Mouse (Mus musculus) thymus, postnatal 0 days (tissue): ENCODE measurements around the gene Nck2. TPM values are rescaled to one million over a fixed set of nuclear protein-coding genes. Genes with fewer than 3 reads are reported as not detected.

ENCODE experiments used
- DNase-seq: peaks from one replicate; pipeline ENCODE4 v3.0.0-alpha.2; 2015; ENCODE audit warnings: low spot score
- polyA plus RNA-seq: library from polyadenylated mRNA; unstranded; fragments of >200 nt; fragmentation: Nextera tagmentation; extraction: Ambion mirVana; gene quantifications from 2 replicates; pipeline ENCODE4 v1.2.1, GENCODE M21; 2015

The Nck2 gene
- polyA plus RNA-seq, 1 experiment from 2014 or later: 103 TPM

DNA sequence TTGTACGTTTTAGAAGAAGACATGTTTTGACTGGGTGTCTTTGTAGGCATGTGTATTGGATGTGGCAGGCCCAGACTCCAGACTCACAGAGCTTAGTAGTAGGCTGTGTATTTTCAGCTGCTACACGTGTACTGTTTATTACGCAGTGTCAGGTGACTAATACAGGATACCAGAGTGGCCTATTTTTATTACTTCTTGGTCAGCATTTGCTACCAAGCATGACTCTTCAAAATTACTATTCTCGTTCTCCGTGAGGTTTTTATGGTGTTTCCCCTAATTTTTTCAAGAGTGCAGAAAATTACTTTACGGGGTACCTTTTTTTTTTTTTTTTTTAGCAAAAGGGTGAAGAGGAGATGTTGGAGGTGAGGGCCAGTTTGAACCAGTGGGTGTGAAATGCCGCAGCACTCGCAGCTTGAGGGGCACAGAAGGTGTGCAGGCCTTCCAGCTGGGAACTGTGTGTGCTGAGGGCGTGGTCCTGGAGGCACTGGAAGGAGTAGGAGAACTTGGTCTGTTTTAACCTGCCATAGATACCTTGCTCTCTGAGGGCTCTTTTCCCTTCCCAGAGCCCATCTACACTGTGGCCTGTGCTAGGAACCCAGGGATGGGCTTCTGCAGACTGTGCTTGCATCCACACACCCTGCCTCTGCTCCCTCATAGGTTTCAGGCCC is 21.7 kb downstream of the Nck2 start:
- DNase-seq: no peak

DNA sequence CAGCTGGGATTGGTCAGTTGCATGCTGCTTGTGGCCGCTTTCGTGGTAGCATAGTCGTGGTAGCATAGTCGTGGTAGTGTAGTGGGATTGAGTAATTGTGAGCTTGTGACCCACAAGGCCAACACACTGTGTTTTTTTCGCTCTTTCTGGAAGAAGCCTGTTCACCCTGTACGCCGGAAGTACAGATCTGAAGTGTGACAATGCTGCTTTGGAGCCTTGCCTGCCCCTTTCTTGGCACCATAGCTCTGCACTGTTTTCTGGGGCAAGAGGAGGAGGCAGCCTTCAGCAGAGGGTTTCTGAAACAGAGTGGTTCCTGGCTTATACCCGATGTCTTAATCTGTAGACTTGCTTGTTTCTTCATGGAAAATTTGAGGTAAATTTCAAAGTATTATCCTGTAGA is 23.3 kb downstream of the Nck2 start:
- DNase-seq: peak; percentile 76

DNA sequence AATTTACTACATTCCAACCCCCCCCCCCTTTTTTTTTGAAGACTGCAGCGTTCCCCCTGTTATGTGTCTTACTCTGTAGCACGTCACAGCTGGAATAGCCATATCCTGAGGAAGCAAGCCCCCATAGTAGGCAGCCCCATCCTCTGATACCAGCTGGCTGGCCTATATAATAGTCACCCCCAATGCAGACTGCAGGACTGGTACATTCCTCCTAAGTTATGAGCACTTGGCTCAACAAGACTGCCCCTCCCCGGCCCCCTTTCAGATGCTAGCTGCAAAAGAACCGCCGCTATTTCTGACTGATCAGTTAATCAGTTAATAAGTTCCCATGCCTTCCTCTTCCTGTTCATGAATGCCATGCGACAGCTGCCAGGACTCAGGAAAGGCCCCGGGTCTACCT is 23.8 kb downstream of the Nck2 start:
- peak; percentile 32 for DNase-seq

DNA sequence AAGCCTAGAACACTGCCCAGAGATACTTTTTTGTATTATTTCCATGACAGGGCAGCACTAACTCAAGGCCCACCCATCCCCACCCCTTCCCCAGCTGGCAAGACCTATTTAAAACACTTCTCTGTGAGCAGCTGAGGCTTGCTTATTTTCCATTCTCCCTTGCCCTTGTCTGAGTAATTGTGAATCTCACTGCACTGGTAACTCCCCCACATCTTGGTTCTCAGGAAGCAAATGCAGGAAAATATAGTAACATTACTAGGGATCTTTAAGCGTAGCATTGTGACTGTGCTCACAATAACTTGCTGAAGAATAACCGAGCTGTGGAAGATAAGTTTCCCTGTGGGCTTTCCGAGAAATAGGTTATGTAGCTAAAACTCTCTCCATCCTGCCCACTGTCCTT is 24.6 kb downstream of the Nck2 start:
- no peak for DNase-seq

DNA sequence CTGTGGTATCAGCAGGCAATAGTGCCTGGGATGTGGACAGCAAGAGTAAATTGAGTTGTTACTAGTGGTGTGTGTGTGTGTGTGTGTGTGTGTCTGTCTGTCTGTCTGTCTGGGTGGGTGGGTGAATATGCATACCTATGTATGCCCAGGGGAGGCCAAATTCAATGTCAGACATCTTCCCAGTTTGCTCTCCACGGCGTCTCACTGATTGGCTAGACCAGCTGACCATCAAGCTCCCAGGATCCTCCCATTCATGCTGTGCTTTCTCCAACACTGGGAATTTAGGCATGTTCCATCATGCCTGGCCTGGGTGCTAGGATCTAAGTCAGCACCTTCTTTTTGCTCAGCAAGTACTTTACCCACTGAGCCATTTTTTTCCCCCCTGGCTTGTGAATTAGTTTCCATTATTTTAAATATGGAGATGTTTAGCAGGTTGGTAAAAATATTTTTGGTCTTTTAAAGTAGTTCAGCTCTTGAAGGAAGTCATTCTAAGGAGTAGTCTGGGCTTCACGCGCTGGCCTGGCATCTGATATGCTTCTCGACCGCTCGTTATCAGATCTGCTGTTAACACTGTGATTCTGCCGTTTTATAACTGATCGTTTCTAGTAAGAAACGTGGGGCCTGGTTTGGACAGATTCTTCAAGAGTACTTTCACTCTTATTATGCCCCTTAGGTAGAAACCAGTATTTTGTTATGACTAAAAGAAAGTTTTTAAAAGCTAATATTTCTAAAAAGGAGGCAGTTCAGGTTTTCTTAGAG is 26.2 kb downstream of the Nck2 start:
- DNase-seq: no peak

DNA sequence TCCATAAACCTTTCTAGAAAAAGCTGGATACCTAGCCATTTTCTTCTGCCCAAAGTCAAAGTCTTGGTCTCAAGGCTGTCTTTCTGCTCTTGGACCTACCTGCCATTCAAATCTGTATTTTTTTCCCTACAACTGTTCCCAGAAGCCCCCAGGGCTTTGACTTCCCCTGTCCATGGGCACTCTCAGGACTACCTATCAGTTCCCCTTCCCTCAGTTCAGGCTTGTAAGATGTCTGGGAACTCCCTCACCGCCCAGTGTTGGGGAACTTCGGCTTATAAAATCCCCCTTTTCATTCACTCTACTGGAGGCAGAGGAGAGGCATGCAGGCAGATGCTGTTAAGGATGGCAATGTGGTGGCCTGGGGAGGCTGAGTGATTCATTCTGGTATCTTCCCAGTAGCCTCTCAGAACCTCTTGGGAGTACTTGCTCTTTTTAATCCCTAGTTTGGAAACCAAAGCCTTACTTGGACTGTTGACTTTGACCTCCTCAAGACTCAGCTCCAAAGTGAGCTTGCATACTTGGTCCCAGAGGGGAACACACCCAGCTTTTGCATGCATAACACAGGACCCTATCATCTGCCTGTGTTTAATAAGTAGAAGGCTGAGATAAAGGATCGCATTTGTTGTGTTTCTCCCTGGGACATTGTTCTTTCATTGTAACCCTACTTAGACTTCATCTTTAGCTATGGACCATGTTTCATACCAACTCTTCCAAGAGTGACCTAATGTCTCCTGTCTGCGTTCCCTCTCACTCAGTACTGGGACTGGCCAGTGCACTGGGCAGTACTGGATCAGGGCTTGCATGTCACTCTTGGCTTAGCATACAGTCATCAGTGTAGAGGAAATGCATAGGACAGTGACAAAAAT is 27.0 kb downstream of the Nck2 start:
- DNase-seq: no peak

DNA sequence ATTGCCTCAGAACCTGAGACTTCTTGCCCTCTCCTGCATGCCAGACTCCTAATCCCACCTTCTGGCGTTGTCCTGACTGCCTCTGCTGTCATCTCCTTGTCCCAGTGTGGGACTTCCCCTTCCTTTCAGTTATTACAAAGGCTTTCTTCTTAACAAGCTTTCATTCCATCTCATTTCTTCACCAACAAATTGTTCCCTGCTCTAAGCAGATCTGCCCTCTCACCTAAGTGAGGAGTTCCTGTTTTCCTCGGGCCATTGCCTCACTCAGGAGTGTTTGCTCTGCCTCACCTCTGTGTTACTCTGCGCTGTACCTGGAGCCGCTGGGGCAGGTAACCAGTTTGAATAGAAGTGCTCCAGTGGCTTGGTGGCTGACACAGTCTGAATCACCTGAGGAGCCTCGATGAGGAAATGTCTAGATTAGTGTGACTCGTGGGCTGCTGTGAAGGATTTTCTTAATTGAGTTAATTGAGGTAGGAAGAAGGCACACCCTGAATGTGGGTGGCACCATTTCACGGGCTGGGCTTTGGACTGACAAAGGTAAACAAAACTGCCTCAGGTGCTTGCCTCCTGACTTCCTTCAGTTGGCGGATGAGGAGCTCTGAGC is 27.8 kb downstream of the Nck2 start:
- no peak for DNase-seq

DNA sequence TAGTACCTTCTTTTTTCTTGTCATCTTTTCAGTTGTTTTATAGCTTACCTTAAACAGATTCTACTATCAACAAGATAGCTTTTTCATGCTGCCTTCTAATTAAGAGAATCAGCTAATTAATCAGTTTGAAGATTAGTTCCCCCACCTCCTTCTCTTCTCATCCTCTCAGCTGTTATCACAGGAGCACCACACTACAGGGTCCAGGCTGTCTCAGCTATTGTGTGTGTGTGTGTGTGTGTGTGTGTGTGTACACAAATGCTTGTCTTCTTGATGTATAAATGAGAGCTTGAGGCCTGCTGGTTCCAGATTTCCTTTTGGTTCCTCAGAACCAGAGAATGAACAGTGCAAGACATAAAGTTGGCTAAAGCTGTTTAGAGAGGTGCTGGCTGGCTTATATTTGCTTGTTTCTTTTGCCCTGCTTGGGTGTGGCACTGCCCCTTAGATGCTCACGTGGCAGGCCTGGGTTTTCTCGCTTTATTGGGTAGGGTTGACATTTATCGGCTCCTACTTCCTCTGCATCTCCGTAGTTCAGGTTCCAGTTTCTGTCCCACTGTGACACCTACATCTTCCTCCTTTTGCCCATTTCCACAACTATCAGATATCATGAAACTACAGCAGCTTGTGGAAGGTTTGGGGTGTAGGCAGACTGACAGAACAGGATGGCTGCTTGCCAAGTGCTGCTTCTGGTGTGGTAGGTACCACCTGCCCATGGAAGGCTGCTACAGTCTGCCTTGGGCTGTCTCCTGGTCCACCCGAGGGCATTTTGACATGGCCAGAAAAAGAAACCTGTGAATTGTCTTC is 29.6 kb downstream of the Nck2 start:
- peak; percentile 36 for DNase-seq

DNA sequence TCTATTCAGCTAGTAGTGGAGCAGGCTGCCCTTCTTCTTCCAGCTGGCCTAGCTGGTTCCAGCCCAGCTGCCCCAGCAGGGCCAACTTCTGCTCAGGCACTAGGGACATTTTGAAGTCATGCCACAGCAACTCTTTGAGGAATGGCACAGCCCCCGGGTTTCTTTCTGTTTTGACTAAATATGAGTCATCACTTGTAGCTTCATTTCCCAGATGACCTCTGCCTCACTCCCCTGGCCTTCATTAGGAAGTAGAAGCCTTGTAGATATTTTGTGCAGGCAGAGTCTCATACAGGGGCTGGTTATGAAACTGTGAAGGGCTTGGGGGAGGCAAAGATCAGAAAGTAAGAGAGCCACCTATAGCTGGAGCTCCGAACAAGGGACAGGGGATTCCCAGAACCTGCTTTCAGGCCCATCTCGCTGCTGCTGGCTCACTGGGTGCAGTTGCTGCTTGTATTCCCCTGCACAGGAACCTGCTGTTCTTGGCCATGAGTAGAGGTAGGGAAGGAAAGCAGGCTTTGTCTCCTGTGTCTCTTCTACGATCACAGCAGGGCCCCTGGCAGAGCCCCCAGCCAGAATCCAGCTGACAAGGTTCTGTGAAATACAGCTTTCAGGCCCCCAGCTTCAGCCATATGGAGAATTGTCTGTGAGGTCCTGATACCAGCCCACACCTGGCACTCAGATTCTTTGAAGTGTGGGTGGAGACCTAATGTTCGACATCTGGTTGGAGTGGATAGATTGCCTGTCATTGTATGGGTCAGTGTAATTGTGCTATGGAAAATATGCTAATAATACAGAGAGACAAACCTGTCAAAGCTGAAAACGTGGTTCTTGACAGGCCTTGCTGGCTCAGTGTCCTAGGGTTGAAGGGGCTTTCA is 30.4 kb downstream of the Nck2 start:
- no peak for DNase-seq

DNA sequence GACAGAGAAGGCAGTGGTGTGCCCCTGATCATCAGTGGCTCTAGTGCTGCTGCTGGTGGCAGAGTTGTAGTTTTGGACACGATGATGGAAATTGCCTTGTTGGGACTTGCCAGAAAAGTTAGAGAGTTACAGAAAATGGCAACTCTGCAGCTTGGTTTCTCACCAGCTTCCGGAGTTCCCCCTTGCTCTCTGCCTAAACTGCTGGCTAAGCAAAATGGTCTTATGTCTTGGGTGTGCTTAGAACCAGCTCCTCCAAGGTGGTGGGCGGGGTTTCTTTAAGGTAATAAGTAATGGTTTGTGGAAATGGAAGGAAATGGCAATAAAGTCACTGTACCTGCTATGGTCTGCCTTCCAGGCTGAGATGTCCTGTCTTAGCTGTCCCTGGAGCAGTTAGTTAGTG is 33.6 kb downstream of the Nck2 start:
- no peak for DNase-seq

DNA sequence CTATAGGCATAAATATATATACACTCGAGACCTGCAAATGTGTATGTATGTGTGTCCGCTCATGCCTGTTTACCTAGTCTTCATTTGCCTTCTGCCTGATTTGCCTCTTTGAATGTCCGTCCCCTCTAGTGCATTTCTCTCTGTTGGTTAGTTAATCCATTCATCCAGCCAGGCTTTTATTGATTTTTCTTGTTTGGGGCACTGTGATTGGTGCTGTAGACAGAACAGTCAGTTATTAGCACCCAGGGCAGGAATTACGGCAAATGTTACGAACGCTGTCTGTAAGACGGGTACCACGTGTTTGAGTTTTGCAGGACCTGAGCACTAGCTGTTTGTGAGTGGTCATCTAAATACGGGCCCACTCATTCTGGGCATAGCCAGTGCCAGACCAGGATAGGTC is 40.8 kb downstream of the Nck2 start:
- DNase-seq: no peak

DNA sequence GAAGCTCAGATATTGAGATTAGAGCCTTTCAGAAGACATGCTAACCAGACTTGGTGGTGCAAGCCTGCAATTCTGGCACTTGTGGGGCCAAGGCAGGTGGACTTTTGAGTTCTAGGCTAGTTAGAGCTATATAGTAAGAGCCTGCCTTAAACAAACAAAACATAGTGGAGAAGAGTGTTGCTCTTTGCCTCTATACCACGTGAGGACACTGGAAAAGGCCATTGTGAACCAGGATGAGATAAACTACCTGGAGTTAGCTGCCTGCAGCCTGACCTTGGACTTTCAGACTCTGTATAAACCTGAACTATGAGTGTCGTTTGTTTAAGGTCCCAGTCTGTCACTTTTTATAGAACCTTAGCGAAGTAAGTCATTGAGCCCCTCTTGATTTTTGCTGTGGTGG is 42.1 kb downstream of the Nck2 start:
- no peak for DNase-seq

DNA sequence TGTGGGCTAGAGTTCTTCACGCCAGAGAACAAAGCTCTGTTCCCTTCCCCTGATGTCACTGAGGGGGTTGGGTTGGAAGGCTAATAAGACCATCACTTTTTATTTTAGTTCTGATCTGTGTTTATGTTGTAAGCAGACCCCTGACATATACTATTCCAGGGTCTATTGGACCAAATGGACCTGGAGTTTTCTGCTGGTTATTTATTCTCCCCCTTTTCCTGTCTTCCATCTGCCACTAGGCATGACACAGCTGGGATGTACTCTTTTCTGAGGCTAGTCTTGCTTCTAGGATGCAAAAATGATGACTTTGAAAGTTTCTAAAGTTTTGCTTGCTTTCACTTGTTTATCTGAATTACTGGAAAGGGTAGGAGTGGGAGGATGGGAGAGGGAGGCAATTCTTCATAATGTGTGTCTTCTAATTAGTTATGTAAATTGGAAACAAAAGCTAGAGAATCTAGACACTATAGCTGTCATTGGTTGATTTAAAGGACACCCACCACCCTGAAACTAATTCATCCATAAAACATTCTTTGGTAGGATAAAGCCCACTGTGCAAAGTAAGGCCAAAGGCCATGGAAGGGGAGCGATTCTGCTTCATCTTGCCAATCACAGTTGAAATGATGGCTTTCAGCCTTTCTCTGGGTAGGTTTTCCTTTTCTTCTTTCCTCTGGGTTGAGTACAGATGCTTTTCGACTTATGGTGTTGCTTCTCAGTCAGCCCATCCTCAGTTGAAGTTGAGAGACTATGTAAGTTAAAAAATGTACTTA is 42.8 kb downstream of the Nck2 start:
- no peak for DNase-seq

DNA sequence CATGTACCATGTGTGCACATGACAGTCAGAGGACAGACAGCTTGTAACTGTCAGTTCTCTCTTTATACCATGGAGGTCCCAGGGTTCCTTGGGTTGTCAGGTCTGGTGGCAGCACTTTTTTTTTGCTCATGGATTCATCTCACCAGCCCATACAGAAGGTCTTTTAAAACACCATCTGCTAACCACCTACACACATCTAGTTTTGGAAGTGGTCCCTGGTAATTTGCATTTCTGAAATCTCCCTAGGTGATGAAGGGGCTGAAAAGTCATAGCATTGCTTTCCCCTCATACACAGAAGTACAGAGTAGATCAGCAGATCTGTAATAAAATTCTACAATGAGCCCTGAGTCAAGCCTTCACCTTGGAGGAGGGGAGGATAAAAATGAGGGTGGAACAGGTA is 44.9 kb downstream of the Nck2 start:
- no peak for DNase-seq

DNA sequence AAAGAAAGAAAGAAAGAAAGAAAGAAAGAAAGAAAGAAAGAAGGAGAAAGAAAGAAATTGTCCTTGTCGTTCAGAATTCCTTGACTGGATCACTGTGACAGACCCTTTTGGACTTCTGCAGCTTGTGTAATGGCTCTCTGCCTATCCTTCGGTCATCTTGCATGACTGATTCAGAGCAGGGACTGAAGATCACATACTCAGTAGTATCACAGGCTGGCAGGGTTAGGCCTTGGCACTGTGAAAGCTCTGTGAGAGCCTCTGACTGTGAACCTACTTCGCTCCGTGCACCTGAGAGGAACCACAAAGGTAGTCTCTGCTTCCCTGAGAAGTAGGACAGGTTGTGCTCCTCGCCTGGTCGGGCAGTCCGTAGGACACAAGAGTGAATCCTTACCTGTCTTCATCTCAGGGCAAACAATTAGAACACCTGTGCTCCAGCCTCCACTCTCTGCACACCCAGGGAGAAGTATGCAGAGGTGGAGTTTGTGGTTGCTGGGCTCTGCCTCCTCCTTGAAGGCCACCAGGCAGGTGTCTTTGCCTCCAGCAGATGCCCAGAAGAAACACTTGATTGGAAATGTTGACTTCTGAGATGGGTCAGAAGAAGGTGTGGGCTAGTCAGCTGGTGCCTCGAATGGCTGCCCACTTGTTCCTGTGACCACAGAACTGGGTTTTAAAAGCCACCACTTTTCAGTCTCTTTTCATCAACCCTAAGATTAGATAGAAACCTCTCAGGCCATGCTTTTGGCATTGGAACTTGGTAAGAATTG is 47.3 kb downstream of the Nck2 start:
- DNase-seq: no peak

DNA sequence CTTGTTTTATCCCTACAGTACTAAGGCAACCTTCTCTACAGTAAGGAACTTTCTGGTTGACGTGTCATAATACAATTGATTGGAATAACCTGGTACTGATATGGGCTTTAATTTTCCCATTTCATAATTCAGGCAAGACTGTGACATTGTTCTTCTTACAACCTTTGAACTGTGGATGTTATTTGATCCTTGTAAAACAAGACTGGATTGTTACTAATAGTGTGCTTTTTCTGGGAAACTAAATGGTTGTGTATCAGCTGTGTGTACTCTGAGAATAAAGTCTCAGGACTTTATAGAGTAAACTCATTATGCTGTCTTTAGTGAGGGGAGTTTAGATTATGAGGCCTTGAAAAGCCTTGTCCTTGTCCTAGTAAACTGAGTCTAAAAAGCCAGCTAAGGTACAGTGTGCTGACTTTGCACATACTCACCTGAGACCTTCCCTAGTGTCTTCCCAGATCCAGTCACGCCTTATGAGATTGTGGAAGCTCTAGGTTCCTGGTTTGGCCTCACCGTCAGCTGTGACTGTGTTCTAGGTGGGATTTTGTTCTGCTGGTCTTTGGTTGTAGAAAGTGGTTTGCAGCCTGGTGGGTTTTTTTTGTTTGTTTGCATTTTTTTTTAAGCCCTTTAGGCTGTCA is 48.5 kb downstream of the Nck2 start:
- DNase-seq: no peak

DNA sequence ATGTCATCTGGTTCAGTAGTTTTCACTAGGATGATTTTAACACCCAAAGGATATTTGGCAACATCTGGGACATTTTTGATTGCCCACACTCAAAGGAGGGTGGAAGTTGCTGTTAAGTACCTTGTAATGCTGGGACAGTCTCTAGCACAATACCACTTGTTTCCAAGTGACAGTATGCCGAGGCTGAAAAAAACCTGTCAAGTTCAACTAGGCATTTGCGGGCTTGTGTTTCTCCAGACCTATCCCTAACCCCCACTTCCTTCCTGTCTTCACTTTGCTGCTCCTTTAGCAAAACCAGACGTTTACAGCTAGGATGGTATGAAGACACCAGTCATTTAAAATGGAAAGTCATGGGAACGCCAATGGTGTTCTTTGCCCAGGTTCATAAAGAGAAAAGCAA is 51.7 kb downstream of the Nck2 start:
- no peak for DNase-seq

DNA sequence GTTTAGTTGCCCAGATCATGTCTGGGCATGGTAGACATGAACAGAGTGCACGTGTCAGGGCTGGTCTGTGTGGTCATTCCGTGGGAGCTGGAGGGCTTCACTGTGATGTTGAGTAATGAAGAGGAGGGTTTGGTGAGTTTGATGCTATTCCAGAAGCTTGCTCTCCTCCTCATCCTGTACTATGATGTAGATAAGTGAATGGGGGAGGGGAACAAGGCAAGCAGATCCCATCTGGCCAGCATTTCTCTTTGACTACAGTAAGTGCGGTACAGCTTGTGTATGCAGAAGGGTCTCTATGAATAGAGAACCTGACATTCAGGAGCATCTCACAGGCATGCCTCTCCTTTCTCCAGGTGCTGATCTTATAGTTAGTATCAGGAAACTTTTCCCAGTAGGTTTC is 52.6 kb downstream of the Nck2 start:
- DNase-seq: no peak
